Mouse (Mus musculus): Measurements from ENCODE around the gene Aff3.

The Aff3 gene

DNA sequence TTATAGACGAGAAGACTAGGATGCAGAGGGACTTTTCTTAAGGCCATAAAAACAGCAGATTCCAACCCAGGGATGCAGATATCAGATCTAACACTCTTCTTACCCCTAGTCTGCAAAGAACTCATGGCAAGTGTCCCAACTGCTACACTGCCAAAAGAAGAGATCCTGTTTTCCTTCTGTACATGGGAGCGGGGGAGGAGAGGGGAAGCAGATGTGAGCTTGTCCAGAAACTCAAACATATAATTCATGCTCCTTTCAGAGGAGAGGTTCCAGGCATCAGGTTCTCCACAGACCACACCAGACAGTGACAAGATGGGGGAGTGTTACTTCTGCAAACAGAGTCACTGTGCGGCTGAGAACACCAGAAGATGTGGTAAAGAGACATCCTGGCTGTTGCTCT is 276.3 kb downstream of the Aff3 start:
- no peak for DNase-seq (ENCODE audit: low spot score)

GRCm38 (mm10) chr1:38387438-38387837 is 277.3 kb downstream of the Aff3 start:
- no peak for DNase-seq (ENCODE audit: low spot score)

DNA sequence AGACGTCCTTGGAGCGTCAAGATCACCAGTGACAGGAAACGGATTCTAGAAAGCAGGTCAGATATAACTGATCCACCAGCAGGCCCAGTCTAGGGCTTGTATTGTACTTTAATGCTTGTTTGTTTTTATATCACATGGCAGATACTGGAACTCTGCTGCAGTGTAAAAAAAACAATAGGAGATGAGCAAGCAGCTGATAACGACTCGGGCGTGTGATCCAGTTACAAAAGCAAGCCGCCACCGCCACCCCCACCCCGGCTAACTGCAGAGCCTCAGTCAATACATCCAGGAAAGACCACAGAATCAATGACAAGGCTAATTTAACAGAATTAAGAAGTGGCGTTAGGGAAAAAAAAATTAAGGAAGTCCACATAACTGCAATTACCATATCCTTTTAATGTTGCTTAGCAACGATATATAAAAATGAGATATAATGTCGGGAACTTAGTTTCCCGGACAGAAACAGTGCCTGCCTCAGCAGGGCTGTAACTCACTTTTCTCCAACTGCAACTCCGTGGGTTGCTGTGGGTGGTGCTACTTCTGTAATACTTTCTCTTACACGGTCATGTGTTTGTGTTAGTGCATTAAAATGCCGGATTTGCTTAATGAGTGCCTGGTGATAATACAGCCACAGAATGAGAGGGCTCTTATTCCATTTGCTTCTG is 280.2 kb downstream of the Aff3 start:
- DNase-seq (ENCODE audit: low spot score) = no peak

GRCm38 (mm10) chr1:38384010-38384409 is 280.7 kb downstream of the Aff3 start:
- DNase-seq (ENCODE audit: low spot score) = no peak

DNA sequence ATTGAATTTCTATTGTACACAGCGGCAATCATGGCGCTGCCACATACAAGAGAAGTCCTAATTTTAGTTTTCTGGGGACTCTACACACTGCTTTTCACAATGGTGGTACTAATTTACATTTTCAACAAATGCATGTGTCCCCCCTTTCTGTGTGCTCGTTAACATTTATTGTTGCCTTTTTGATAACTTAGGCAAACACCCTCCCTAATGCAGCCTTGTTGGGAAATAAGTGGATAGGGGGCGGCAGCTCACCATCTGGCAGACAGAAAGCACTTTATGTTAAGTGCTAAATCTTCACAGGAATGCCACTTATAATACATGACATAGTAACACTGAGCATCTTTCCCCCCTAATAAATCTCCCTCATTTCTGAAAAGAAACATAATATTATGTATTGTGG is 282.1 kb downstream of the Aff3 start:
- no peak for DNase-seq (ENCODE audit: low spot score)

DNA sequence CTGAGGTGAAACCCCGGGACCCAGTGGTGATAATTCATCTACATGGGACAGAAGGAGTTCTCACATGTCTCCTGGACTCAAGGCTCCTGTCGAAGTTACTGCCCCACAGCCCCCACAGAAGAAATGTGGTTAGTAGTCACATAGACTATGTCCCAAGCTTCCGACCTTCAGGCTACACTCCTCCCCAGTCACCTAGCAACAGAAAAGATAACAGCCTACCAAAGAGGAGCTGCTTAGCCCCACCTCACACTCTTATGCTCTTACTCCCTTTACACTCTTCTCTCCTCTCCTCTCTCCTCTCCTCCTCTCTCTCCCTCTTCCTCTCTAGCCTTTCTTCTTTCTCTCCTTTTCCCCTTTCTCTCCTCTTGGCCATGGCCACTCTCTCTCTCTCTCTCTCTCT is 286.8 kb downstream of the Aff3 start:
- DNase-seq (ENCODE audit: low spot score) = no peak

- DNase-seq (ENCODE audit: low spot score) = no peak
Measured at GRCm38 (mm10) chr1:38369166-38369565, 295.6 kb downstream of the Aff3 start.

DNA sequence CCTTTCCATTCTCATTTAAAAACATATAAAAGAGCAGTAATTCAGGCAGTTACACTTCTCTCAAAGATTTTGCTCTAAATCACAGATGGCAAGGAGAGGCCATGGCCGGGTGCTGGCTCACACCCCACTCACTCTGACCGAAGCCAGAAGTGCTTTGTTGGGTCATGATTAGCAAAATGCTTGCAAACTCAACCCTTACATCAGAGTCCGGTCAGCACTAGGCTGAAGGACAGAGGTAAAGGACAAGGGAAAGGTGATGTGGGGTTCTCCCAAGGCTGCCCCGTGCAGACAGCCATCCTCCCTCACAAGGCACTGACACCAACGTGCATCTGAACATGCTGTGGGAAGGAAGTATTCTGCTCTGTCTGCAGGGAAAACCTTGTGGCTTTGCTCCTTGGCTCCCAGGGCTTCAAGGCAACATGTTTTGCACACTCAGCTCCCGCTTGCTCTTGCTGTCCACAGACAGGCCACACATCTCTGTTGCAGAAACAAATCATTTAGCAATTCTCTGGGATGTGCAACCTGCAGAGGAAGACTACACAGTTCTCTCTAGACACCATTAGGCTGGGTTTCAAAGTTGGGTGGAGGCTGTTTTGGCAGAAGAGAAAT is 296.6 kb downstream of the Aff3 start:
- DNase-seq (ENCODE audit: low spot score) = no peak

- DNase-seq (ENCODE audit: low spot score) = no peak
Measured at GRCm38 (mm10) chr1:38367404-38368080, 297.2 kb downstream of the Aff3 start.

DNA sequence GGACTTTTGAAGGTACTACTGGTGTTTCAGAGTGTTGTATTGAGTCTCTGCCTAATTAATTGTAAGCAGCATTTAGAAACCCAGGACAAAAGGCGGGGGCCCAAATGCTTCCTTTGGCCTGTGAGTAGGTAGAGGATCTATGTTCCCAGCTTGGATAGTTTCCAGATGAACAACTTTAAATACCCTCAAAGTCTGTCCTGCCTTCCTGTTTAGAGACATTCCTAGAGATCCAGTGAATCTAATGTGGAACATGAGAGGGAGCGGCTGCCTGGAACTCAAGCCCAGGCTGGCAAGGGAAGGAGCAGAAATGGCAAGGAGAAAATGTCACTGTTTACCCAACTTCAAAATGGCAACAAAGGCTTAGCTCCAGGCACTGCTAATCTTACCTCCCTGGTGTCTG is 300.9 kb downstream of the Aff3 start:
- DNase-seq (ENCODE audit: low spot score) = no peak

GRCm38 (mm10) chr1:38362275-38362674 is 302.5 kb downstream of the Aff3 start:
- DNase-seq (ENCODE audit: low spot score) = no peak

GRCm38 (mm10) chr1:38358797-38359349 is 305.9 kb downstream of the Aff3 start:
- DNase-seq (ENCODE audit: low spot score) = peak; percentile 43

DNA sequence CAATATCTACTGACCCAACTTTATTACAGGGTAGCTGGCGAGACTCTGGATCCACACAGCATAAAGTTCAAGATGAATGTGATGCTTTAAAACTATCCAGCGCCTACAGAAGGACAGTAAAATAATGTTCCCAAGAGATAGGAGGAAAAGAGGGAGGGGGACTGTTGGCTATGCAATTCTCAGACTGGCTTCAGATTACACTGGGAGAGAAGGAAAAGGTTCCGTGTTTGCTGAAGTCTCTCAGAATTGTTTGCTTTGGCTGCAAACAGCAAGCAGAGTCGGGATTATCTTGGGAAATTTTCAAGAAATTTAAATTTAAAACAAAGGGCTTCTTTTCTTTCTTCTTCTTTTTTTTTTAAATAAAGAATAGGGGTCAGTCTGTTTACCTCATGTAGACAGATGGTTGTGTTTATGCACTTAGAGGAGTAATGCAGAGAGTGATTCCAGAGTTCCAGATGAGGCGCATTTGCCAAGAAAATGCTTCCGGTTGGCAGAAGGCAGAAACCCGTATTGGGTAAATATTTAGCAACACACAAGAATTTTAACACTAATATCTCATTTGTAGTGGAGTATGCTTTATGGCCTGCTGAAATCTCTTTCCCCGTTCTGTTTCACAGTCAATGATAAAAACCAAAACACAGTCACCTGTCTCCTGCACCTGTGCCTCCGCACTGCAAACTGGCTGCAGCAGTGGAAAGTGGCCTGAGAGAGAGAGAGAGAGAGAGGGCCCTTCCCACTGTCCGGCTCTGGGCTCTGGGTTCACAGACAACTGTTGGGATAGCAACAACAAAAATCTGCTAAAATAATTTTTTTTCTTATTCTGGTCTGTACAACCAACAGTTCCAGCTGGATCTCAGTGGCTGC is 306.6 kb downstream of the Aff3 start:
- DNase-seq (ENCODE audit: low spot score) = no peak

- DNase-seq (ENCODE audit: low spot score) = no peak
Measured at GRCm38 (mm10) chr1:38354585-38354984, 310.2 kb downstream of the Aff3 start.

DNA sequence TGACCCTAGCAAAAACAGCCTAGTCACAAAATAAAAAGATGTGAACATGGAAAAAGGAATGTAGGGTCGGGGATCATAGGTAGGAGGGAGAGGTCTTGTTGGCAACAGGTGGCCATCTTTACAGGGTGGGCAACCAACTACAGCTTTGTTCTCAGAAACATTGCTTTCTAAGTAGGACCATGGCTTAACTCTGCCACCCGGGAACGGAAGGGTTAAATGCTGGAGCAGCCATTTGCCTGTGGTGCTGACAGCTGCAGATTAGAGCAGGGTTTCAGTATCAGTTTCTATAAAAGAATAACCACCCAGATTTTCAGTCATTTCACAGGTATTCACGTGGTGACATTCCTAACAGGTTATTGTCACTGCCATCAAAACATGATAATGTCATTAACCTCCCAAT is 317.4 kb downstream of the Aff3 start:
- DNase-seq (ENCODE audit: low spot score) = no peak

- no peak for DNase-seq (ENCODE audit: low spot score)
Measured at GRCm38 (mm10) chr1:38334206-38334605, 330.5 kb downstream of the Aff3 start.

- DNase-seq (ENCODE audit: low spot score) = no peak
Measured at GRCm38 (mm10) chr1:38332919-38333318, 331.8 kb downstream of the Aff3 start.

- DNase-seq (ENCODE audit: low spot score) = no peak
Measured at GRCm38 (mm10) chr1:38324206-38324605, 340.5 kb downstream of the Aff3 start.

DNA sequence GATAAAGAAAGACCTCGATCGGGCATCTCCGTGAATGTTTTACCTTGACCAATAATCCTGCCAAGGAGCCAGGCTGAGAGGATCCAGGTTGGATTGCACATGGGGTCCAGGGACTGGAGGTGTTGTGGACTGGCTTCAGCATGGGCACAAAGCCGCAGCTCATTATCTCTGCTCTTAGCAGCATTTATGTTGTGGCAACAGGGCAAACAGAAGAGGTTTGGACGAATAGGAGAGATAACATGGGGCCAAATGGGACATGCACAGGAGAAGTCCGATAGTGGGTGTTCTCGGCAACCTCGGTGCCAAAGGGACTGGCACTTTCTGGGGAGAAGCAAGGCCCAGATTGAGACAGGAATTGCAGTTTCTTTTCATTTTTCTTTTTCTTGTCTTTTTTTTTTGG is 342.9 kb downstream of the Aff3 start:
- no peak for DNase-seq (ENCODE audit: low spot score)

DNA sequence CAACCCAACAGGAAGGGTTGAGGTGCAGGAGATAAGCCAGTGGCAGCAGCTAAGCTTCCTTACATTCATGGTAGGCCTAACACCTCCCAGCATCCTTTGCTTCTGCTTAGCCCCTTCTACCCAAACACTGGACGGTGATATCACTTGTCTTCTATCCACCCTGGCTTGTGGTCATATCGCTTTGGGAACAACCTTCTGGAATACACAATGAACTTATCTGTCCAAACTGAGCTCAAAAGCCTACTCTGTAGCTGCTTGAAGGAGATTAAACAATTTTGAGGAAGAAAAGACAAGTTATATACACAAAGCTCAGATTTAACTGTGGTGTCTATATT is 343.8 kb downstream of the Aff3 start:
- no peak for DNase-seq (ENCODE audit: low spot score)

DNA sequence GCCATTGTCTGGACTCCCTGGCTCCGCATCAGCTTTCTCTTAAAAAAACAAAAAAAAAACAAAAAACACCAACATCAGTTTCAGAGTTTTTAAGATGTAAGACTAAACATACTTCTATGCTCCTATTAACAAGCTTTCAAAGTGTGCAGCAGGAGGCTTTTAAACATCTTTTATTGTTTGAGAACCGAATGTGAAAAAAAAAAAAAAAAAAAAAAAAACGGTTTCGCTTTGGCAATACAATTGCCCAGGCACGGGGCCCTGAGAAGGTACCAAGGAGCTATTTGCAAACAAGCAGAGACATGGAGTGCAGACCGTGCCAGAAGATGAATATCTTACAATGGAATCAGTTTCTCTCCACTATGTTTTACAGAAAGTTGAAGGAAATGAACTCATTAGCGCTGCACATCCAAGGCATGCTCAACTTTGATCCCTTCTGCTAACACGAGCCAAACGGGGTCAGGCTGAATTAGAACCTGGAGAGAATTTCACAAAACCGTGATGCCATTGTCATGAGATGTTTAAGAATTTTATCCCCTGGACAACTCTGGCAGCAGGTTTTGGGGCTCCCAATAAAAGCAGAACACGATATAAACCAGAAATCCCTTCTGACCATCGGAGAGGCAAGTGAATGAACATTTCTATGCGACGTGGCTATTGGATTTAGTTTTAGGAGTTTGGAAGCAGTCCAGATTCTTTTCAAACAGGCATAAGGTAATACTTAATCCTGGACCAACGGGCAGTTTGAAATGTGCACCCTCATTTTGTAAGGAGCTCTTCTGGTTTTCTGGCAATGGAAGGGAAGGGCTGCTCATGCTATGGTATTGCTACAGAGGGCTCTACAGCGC is 344.4 kb downstream of the Aff3 start:
- DNase-seq (ENCODE audit: low spot score) = no peak

DNA sequence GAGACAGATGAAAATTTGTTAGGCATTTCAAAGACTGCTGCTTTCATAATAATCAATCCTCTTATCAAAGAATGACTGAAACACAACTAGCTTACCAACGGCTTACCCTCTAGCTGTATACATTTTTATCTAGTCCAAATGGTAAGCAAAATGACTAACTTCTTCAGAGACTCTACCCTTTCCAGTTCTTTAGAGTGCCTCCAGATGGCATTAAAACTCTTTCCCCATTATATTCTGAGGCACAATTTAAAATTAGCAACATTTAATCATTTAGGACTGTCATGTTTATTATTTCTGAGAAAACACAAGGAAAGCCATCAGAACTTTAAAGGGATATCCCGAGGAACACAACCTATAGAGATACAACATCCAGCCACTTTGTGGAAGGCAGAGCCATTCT is 346.1 kb downstream of the Aff3 start:
- no peak for DNase-seq (ENCODE audit: low spot score)

All from layer of hippocampus, adult 9-10 months (tissue).